Mouse (Mus musculus): ENCODE data around the gene Dph5. TPM values are rescaled to one million over a fixed set of nuclear protein-coding genes. Genes with fewer than 3 reads are reported as not detected.

The Dph5 gene
- polyA plus RNA-seq, 1 experiment from 2014 or later = 25.8 TPM

- H3K27ac ChIP-seq = no peak overlapping the region
- H3K4me3 ChIP-seq = no peak overlapping the region
- no peaks in the 10 kb centered on the region for H3K4me1 ChIP-seq
- H3K4me2 ChIP-seq = no peak overlapping the region
- ATAC-seq (ENCODE audit: borderline replicate concordance, extremely low read depth, low FRiP score, low TSS enrichment) = no peak
- 89% methylated on average over 11 of the region's 11 CpGs for WGBS
- no peaks in the 10 kb centered on the region for H3K9me3 ChIP-seq
- H3K27me3 ChIP-seq = no peaks in the 10 kb centered on the region
- peaks cover 17% of the 10 kb centered on the region for H3K36me3 ChIP-seq
- H3K9ac ChIP-seq = no peak overlapping the region
Observed at GRCm38 (mm10) chr3:115961311-115962027, 73.8 kb downstream of the Dph5 start.

GRCm38 (mm10) chr3:115962028-115962415, 74.4 kb downstream of the Dph5 start:
- Histone ChIP-seq H3K27me3 (no peaks in the 10 kb centered on the region), H3K9me3 (no peaks in the 10 kb centered on the region), H3K4me1 (no peaks in the 10 kb centered on the region), H3K9ac (no peak overlapping the region), H3K36me3 (peaks cover 17% of the 10 kb centered on the region), H3K4me2 (no peak overlapping the region), H3K4me3 (no peak overlapping the region), H3K27ac (no peak overlapping the region)
- WGBS = 84% methylated on average over 4 of the region's 4 CpGs
- no peak for ATAC-seq (ENCODE audit: borderline replicate concordance, extremely low read depth, low FRiP score, low TSS enrichment)

GRCm38 (mm10) chr3:115963597-115963996, 76.0 kb downstream of the Dph5 start:
- no peak overlapping the region for H3K4me2 ChIP-seq
- H3K36me3 ChIP-seq = peaks cover 10% of the 10 kb centered on the region
- no peak for ATAC-seq (ENCODE audit: borderline replicate concordance, extremely low read depth, low FRiP score, low TSS enrichment)
- no peak overlapping the region for H3K27ac ChIP-seq
- no peak overlapping the region for H3K9ac ChIP-seq
- H3K27me3 ChIP-seq = no peaks in the 10 kb centered on the region
- H3K4me3 ChIP-seq = no peak overlapping the region
- H3K9me3 ChIP-seq = no peaks in the 10 kb centered on the region
- 94% methylated on average over 1 of the region's 1 CpGs for WGBS
- H3K4me1 ChIP-seq = no peaks in the 10 kb centered on the region

- 77% methylated on average over 5 of the region's 5 CpGs for WGBS
- Histone ChIP-seq H3K4me3 (no peak overlapping the region), H3K4me1 (no peaks in the 10 kb centered on the region), H3K4me2 (no peak overlapping the region), H3K36me3 (peaks cover 6% of the 10 kb centered on the region; the same call in 1 of the 2 replicates), H3K27ac (no peak overlapping the region), H3K9me3 (no peaks in the 10 kb centered on the region), H3K9ac (no peak overlapping the region), H3K27me3 (no peaks in the 10 kb centered on the region)
- ATAC-seq (ENCODE audit: borderline replicate concordance, extremely low read depth, low FRiP score, low TSS enrichment) = peak; percentile 27; the same call in 1 of the 2 replicates
Observed at GRCm38 (mm10) chr3:115964071-115964470, 76.4 kb downstream of the Dph5 start.

GRCm38 (mm10) chr3:115968745-115969530, 81.3 kb downstream of the Dph5 start:
- no peak overlapping the region for H3K4me2 ChIP-seq
- H3K9me3 ChIP-seq = no peaks in the 10 kb centered on the region
- no peak overlapping the region for H3K9ac ChIP-seq
- H3K27ac ChIP-seq = no peak overlapping the region
- H3K4me3 ChIP-seq = no peak overlapping the region
- ATAC-seq (ENCODE audit: borderline replicate concordance, extremely low read depth, low FRiP score, low TSS enrichment) = peak; percentile 39; the same call in 1 of the 2 replicates
- no peaks in the 10 kb centered on the region for H3K27me3 ChIP-seq
- peaks cover 7% of the 10 kb centered on the region; the same call in 1 of the 2 replicates for H3K36me3 ChIP-seq
- 87% methylated on average over 10 of the region's 10 CpGs for WGBS
- H3K4me1 ChIP-seq = no peaks in the 10 kb centered on the region

GRCm38 (mm10) chr3:115971045-115971785, 83.6 kb downstream of the Dph5 start:
- Histone ChIP-seq H3K4me1 (no peaks in the 10 kb centered on the region), H3K9me3 (no peaks in the 10 kb centered on the region), H3K4me2 (no peak overlapping the region), H3K27ac (no peak overlapping the region), H3K9ac (no peak overlapping the region), H3K36me3 (peaks cover 17% of the 10 kb centered on the region), H3K27me3 (no peaks in the 10 kb centered on the region), H3K4me3 (no peak overlapping the region)
- 91% methylated on average over 20 of the region's 20 CpGs for WGBS
- no peak for ATAC-seq (ENCODE audit: borderline replicate concordance, extremely low read depth, low FRiP score, low TSS enrichment)

- 87% methylated on average over 14 of the region's 14 CpGs for WGBS
- H3K4me3 ChIP-seq = no peak overlapping the region
- no peaks in the 10 kb centered on the region for H3K27me3 ChIP-seq
- no peak overlapping the region for H3K27ac ChIP-seq
- H3K4me2 ChIP-seq = no peak overlapping the region
- H3K9ac ChIP-seq = no peak overlapping the region
- H3K4me1 ChIP-seq = no peaks in the 10 kb centered on the region
- H3K36me3 ChIP-seq = peaks cover 23% of the 10 kb centered on the region
- ATAC-seq (ENCODE audit: borderline replicate concordance, extremely low read depth, low FRiP score, low TSS enrichment) = no peak
- H3K9me3 ChIP-seq = no peaks in the 10 kb centered on the region
Observed at GRCm38 (mm10) chr3:115971891-115972646, 84.4 kb downstream of the Dph5 start.

- H3K36me3 ChIP-seq = peaks cover 33% of the 10 kb centered on the region
- H3K9ac ChIP-seq = no peak overlapping the region
- H3K4me1 ChIP-seq = no peaks in the 10 kb centered on the region
- H3K4me3 ChIP-seq = no peak overlapping the region
- no peak overlapping the region for H3K4me2 ChIP-seq
- no peak overlapping the region for H3K27ac ChIP-seq
- WGBS = 88% methylated on average over 6 of the region's 6 CpGs
- no peaks in the 10 kb centered on the region for H3K27me3 ChIP-seq
- H3K9me3 ChIP-seq = no peaks in the 10 kb centered on the region
- ATAC-seq (ENCODE audit: borderline replicate concordance, extremely low read depth, low FRiP score, low TSS enrichment) = no peak
Observed at GRCm38 (mm10) chr3:115974228-115974627, 86.6 kb downstream of the Dph5 start.

- H3K27me3 ChIP-seq = no peaks in the 10 kb centered on the region
- H3K4me2 ChIP-seq = no peak overlapping the region
- no peak overlapping the region for H3K27ac ChIP-seq
- 90% methylated on average over 10 of the region's 10 CpGs for WGBS
- no peak for ATAC-seq (ENCODE audit: borderline replicate concordance, extremely low read depth, low FRiP score, low TSS enrichment)
- H3K36me3 ChIP-seq = peaks cover 33% of the 10 kb centered on the region
- no peak overlapping the region for H3K4me3 ChIP-seq
- no peaks in the 10 kb centered on the region for H3K4me1 ChIP-seq
- H3K9ac ChIP-seq = no peak overlapping the region
- no peaks in the 10 kb centered on the region for H3K9me3 ChIP-seq
Observed at GRCm38 (mm10) chr3:115974995-115975394, 87.4 kb downstream of the Dph5 start.

GRCm38 (mm10) chr3:115979000-115979399, 91.4 kb downstream of the Dph5 start:
- H3K36me3 ChIP-seq = peaks cover 50% of the 10 kb centered on the region
- ATAC-seq (ENCODE audit: borderline replicate concordance, extremely low read depth, low FRiP score, low TSS enrichment) = no peak
- H3K27me3 ChIP-seq = no peaks in the 10 kb centered on the region
- WGBS = 13% methylated on average over 1 of the region's 1 CpGs
- no peak overlapping the region for H3K9ac ChIP-seq
- H3K4me2 ChIP-seq = no peak overlapping the region
- no peak overlapping the region for H3K4me3 ChIP-seq
- no peaks in the 10 kb centered on the region for H3K9me3 ChIP-seq
- H3K4me1 ChIP-seq = no peaks in the 10 kb centered on the region
- H3K27ac ChIP-seq = no peak overlapping the region

- 90% methylated on average over 8 of the region's 8 CpGs for WGBS
- H3K4me1 ChIP-seq = no peaks in the 10 kb centered on the region
- H3K9ac ChIP-seq = no peak overlapping the region
- H3K4me3 ChIP-seq = no peak overlapping the region
- no peaks in the 10 kb centered on the region for H3K9me3 ChIP-seq
- no peak for ATAC-seq (ENCODE audit: borderline replicate concordance, extremely low read depth, low FRiP score, low TSS enrichment)
- no peaks in the 10 kb centered on the region for H3K27me3 ChIP-seq
- no peak overlapping the region for H3K27ac ChIP-seq
- no peak overlapping the region for H3K4me2 ChIP-seq
- peaks cover 46% of the 10 kb centered on the region for H3K36me3 ChIP-seq
Observed at GRCm38 (mm10) chr3:115983217-115983616, 95.6 kb downstream of the Dph5 start.

Data from lung, embryonic 15.5 days (tissue).